Mouse (Mus musculus) forebrain, postnatal 0 days (tissue): ENCODE measurements around the gene Camk2b. TPM values are rescaled to one million over a fixed set of nuclear protein-coding genes. Genes with fewer than 3 reads are reported as not detected.

Source experiments
- ATAC-seq: fragments of 200-750 bp; cut with Nextera tagmentation; 2 replicates; pipeline ENCODE4 v1.8.0; 2017; ENCODE audit warnings: mild to moderate bottlenecking, moderate library complexity
- DNase-seq: peaks from one replicate; pipeline ENCODE4 v3.0.0-alpha.2; 2015
- H3K27ac ChIP-seq: fragments of 300-500 bp; sonication (generic); 2 replicates; pipeline ENCODE4 v1.5.1; 2014; ENCODE audit warnings: low read depth, mild to moderate bottlenecking, antibody characterized with exemption, low read length, moderate library complexity, mixed read lengths
- H3K27me3 ChIP-seq: fragments of 300-500 bp; sonication (generic); 2 replicates; pipeline ENCODE4 v1.6.1; 2014; ENCODE audit warnings: mild to moderate bottlenecking, low read length, mixed read lengths; ENCODE audit not compliant: insufficient read depth
- H3K36me3 ChIP-seq: fragments of 300-500 bp; sonication (generic); 2 replicates; pipeline ENCODE4 v1.6.1; 2014; ENCODE audit warnings: mild to moderate bottlenecking, moderate library complexity; ENCODE audit not compliant: insufficient read depth
- H3K4me1 ChIP-seq: fragments of 300-500 bp; sonication (generic); 2 replicates; pipeline ENCODE4 v1.6.1; 2014; ENCODE audit warnings: antibody characterized with exemption; ENCODE audit not compliant: insufficient read depth
- H3K4me2 ChIP-seq: fragments of 300-500 bp; sonication (generic); 2 replicates; pipeline ENCODE4 v1.6.1; 2014; ENCODE audit warnings: low read depth, mild to moderate bottlenecking, moderate library complexity
- H3K4me3 ChIP-seq: fragments of 300-500 bp; sonication (generic); 2 replicates; pipeline ENCODE4 v1.5.1; 2014; ENCODE audit warnings: low read depth, low read length, mixed read lengths
- H3K9ac ChIP-seq: fragments of 300-500 bp; sonication (generic); 2 replicates; pipeline ENCODE4 v1.6.1; 2014; ENCODE audit warnings: mild to moderate bottlenecking
- H3K9me3 ChIP-seq: fragments of 300-500 bp; sonication (generic); 2 replicates; pipeline ENCODE4 v1.6.1; 2016; ENCODE audit warnings: low read length
- CTCF ChIP-seq: sonication (generic); IDR thresholded peaks from 2 replicates; pipeline ENCODE4 v1.5.1; 2016; ENCODE audit warnings: antibody characterized with exemption, control low read depth, low read depth
- WGBS: fragments of 180-500 bp; shearing (Covaris S2); extraction: QIAGEN DNeasy Blood & Tissue Kit; methylation state at CpG from one replicate; pipeline ENCODE4 v1.1.7; 2014; 5-methylcytosine and 5-hydroxymethylcytosine counted together
- polyA plus RNA-seq: library from polyadenylated mRNA; unstranded; fragments of >200 nt; fragmentation: Nextera tagmentation; extraction: Ambion mirVana; gene quantifications from 2 replicates; pipeline ENCODE4 v1.2.1, GENCODE M21; 2015
- total RNA-seq: library from RNA; depleted of rRNA; stranded (reverse); fragments of >200 nt; gene quantifications from 2 replicates; pipeline ENCODE4 v1.2.3, GENCODE M21; 2014

Camk2b gene
- total and polyA plus RNA-seq, 2 experiments from 2014 or later, result 271 to 280 TPM

- peaks cover 15% of the 10 kb centered on the region; the same call in 1 of the 2 replicates for H3K4me1 ChIP-seq
- H3K27ac ChIP-seq, result peak overlapping the region; percentile 88
- no peaks in the 10 kb centered on the region for H3K9me3 ChIP-seq
- H3K27me3 ChIP-seq, result no peaks in the 10 kb centered on the region
- TF ChIP-seq CTCF, result peak; percentile 19; the same call in 1 of the 2 replicates
- H3K36me3 ChIP-seq, result no peaks in the 10 kb centered on the region
- no peak overlapping the region for H3K4me2 ChIP-seq
- ATAC-seq (peak; percentile 89), DNase-seq (peak; percentile 73)
- H3K9ac ChIP-seq, result no peak overlapping the region; the same call in 1 of the 2 replicates
- no peak overlapping the region for H3K4me3 ChIP-seq
- 42% methylated on average over 4 of the region's 4 CpGs for WGBS
Measured at GRCm38 (mm10) chr11:6086991-6087390, 20.8 kb upstream of the Camk2b start.

- H3K36me3 ChIP-seq, result no peaks in the 10 kb centered on the region
- DNase-seq (peak; percentile 62), ATAC-seq (peak; percentile 69)
- no peak overlapping the region for H3K4me3 ChIP-seq
- no peaks in the 10 kb centered on the region for H3K9me3 ChIP-seq
- no peaks in the 10 kb centered on the region for H3K27me3 ChIP-seq
- no peak overlapping the region for H3K4me2 ChIP-seq
- peaks cover 26% of the 10 kb centered on the region for H3K4me1 ChIP-seq
- no peak for TF ChIP-seq CTCF
- H3K9ac ChIP-seq, result no peak overlapping the region
- WGBS, result 55% methylated on average over 2 of the region's 2 CpGs
- peak overlapping the region; percentile 72 for H3K27ac ChIP-seq
Measured at GRCm38 (mm10) chr11:6078737-6079136, 12.6 kb upstream of the Camk2b start.

- no peak overlapping the region for H3K4me2 ChIP-seq
- no peak overlapping the region for H3K9ac ChIP-seq
- H3K4me1 ChIP-seq, result peaks cover 26% of the 10 kb centered on the region
- peak overlapping the region; percentile 82 for H3K27ac ChIP-seq
- no peaks in the 10 kb centered on the region for H3K27me3 ChIP-seq
- no peak for TF ChIP-seq CTCF
- no peaks in the 10 kb centered on the region for H3K9me3 ChIP-seq
- no peak overlapping the region for H3K4me3 ChIP-seq
- DNase-seq (peak; percentile 89), ATAC-seq (peak; percentile 86)
- H3K36me3 ChIP-seq, result no peaks in the 10 kb centered on the region
- 26% methylated on average over 8 of the region's 8 CpGs for WGBS
Measured at GRCm38 (mm10) chr11:6075618-6076066, 9.5 kb upstream of the Camk2b start.

GRCm38 (mm10) chr11:6068181-6068957 is 2.2 kb upstream of the Camk2b start:
- Histone ChIP-seq H3K4me2 (peak overlapping the region; percentile 52), H3K4me3 (peak overlapping the region; percentile 25), H3K9me3 (no peaks in the 10 kb centered on the region), H3K36me3 (no peaks in the 10 kb centered on the region), H3K9ac (peak overlapping the region; percentile 51), H3K27ac (peak overlapping the region; percentile 66), H3K27me3 (no peaks in the 10 kb centered on the region), H3K4me1 (peaks cover 26% of the 10 kb centered on the region)
- ATAC-seq (peak; percentile 9; the same call in 1 of the 2 replicates), DNase-seq (peak; percentile 78)
- no peak for TF ChIP-seq CTCF
- 7% methylated on average over 19 of the region's 19 CpGs for WGBS

GRCm38 (mm10) chr11:6067160-6067559 is 998 bp upstream of the Camk2b start:
- Histone ChIP-seq H3K36me3 (no peaks in the 10 kb centered on the region), H3K9me3 (no peaks in the 10 kb centered on the region), H3K27ac (no peak overlapping the region), H3K4me3 (no peak overlapping the region), H3K9ac (no peak overlapping the region), H3K27me3 (no peaks in the 10 kb centered on the region), H3K4me2 (0 out of 2 replicates have a peak overlapping the region, but pooled peaks have one; percentile 72), H3K4me1 (peaks cover 33% of the 10 kb centered on the region)
- DNase-seq (no peak), ATAC-seq (no peak)
- WGBS, result 33% methylated on average over 9 of the region's 9 CpGs
- no peak for TF ChIP-seq CTCF

GRCm38 (mm10) chr11:6065551-6066121 is 526 bp downstream of the Camk2b start:
- TF ChIP-seq CTCF, result no peak
- H3K4me1 ChIP-seq, result peaks cover 33% of the 10 kb centered on the region
- H3K27me3 ChIP-seq, result no peaks in the 10 kb centered on the region
- H3K4me3 ChIP-seq, result peak overlapping the region; percentile 84
- no peaks in the 10 kb centered on the region for H3K36me3 ChIP-seq
- H3K9ac ChIP-seq, result peak overlapping the region; percentile 92
- H3K4me2 ChIP-seq, result peak overlapping the region; percentile 72
- DNase-seq (peak; percentile 90), ATAC-seq (peak; percentile 90)
- peak overlapping the region; percentile 93 for H3K27ac ChIP-seq
- WGBS, result 3% methylated on average over 77 of the region's 95 CpGs
- no peaks in the 10 kb centered on the region for H3K9me3 ChIP-seq

- Histone ChIP-seq H3K4me2 (peak overlapping the region; percentile 72), H3K27ac (peak overlapping the region; percentile 93), H3K36me3 (no peaks in the 10 kb centered on the region), H3K27me3 (no peaks in the 10 kb centered on the region), H3K4me1 (peaks cover 33% of the 10 kb centered on the region), H3K9ac (peak overlapping the region; percentile 92), H3K4me3 (peak overlapping the region; percentile 84), H3K9me3 (no peaks in the 10 kb centered on the region)
- under 1% methylated on average over 51 of the region's 55 CpGs for WGBS
- ATAC-seq (peak; percentile 40), DNase-seq (no peak)
- TF ChIP-seq CTCF, result no peak
Measured at GRCm38 (mm10) chr11:6065046-6065521, 1.1 kb downstream of the Camk2b start.
